Mouse (Mus musculus) CH12F3 (cell line): ENCODE results near the gene Lap3.

Source experiments
- in situ Hi-C: fragments of 300-500 bp; cut with MboI; formaldehyde crosslinking; loops from 2 replicates; pipeline ENCODE4 v1.14.3; 2020; ENCODE audit warnings: low sequenced_read_pairs

Lap3 gene

GRCm38 (mm10) chr5:45495429-45495975 lies 2.3 kb downstream of the Lap3 start:
- in situ Hi-C loops = no loop called here

- in situ Hi-C loops = no loop called here
These were observed 2.9 kb downstream of the Lap3 start for GRCm38 (mm10) chr5:45496042-45496441.

GRCm38 (mm10) chr5:45496479-45496878 lies 3.3 kb downstream of the Lap3 start:
- in situ Hi-C loops = no loop called here

GRCm38 (mm10) chr5:45496930-45497550 lies 3.9 kb downstream of the Lap3 start:
- in situ Hi-C loops = no loop called here

GRCm38 (mm10) chr5:45497564-45497963 lies 4.4 kb downstream of the Lap3 start:
- in situ Hi-C loops = no loop called here

- in situ Hi-C loops = no loop called here
These were observed 16.9 kb downstream of the Lap3 start for GRCm38 (mm10) chr5:45510071-45510470.

GRCm38 (mm10) chr5:45512908-45513307 lies 19.7 kb downstream of the Lap3 start:
- in situ Hi-C loops = no loop called here

GRCm38 (mm10) chr5:45513511-45513910 lies 20.3 kb downstream of the Lap3 start:
- in situ Hi-C loops = no loop called here

GRCm38 (mm10) chr5:45514599-45514998 lies 21.4 kb downstream of the Lap3 start:
- in situ Hi-C loops = no loop called here

GRCm38 (mm10) chr5:45515151-45515743 lies 22.1 kb downstream of the Lap3 start:
- in situ Hi-C loops = no loop called here

- in situ Hi-C loops = no loop called here
These were observed 27.0 kb downstream of the Lap3 start, which contains the start of gene Med28 for GRCm38 (mm10) chr5:45519960-45520808. Med28 (plus strand) TSS chr5:45520229.

GRCm38 (mm10) chr5:45520809-45521110 lies 27.6 kb downstream of the Lap3 start:
- in situ Hi-C loops = no loop called here

GRCm38 (mm10) chr5:45521601-45522000 lies 28.4 kb downstream of the Lap3 start:
- in situ Hi-C loops = no loop called here

- in situ Hi-C loops = loop anchor here (25.0 kb wide), 1 partner anchor 137 kb away; the partner anchor contains the start of gene Ncapg
These were observed 31.9 kb downstream of the Lap3 start for GRCm38 (mm10) chr5:45525101-45525500.

- in situ Hi-C loops = loop anchor here (25.0 kb wide), 1 partner anchor 136 kb away; the partner anchor contains the start of gene Ncapg
These were observed 33.2 kb downstream of the Lap3 start for GRCm38 (mm10) chr5:45526338-45526737.

GRCm38 (mm10) chr5:45529696-45530095 lies 36.5 kb downstream of the Lap3 start:
- in situ Hi-C loops = loop anchor here (25.0 kb wide), 1 partner anchor 133 kb away; the partner anchor contains the start of gene Ncapg

- in situ Hi-C loops = loop anchor here (25.0 kb wide), 1 partner anchor 128 kb away; the partner anchor contains the start of gene Ncapg
These were observed 41.3 kb downstream of the Lap3 start for GRCm38 (mm10) chr5:45534319-45535098.

- in situ Hi-C loops = loop anchor here (25.0 kb wide), 1 partner anchor 127 kb away; the partner anchor contains the start of gene Ncapg
These were observed 42.0 kb downstream of the Lap3 start for GRCm38 (mm10) chr5:45535177-45535576.

- in situ Hi-C loops = loop anchor here (25.0 kb wide), 1 partner anchor 123 kb away; the partner anchor contains the start of gene Ncapg
These were observed 46.3 kb downstream of the Lap3 start for GRCm38 (mm10) chr5:45539502-45539901.

GRCm38 (mm10) chr5:45543374-45543773 lies 50.2 kb downstream of the Lap3 start:
- in situ Hi-C loops = loop anchor here (25.0 kb wide), 1 partner anchor 119 kb away; the partner anchor contains the start of gene Ncapg
